10 mouse cellular contexts compared by ENCODE assay signal in the genomic region with DNA sequence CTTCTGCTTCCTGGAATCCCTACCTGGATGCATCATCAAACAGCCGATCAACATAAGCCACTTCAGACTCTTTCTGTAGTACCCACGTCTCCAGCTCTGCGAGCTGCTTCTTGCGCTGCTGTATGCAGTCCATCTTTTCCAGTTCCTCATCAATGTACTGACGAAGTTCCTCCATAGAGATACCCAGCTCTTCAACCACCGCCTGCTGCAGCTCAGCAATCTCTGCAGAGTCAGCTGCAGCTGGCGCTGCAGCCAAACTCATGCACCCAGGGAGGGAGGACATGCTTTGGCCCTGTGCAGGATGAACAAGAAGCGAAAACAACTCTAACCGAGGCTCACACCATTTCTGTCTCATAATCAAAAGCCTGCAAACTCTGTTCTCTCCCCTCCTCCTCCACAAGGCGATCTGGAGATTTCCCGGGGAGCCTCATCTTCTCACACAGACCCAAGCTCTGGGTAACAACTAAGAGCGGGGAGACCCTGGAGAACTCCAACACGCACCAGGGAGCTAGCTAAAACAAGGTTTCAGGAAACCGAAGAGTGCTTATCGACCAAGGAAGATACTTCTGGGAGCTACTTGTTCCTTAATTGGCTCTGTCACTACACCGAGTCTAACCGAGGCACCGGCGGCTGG. TPM values are rescaled to one million over a fixed set of nuclear protein-coding genes. Genes with fewer than 3 reads are reported as not detected.
DNase-seq lines count a peak whose midpoint lies in the region; ATAC-seq and TF ChIP-seq lines count a peak whose summit lies in the region.
"Not testable (repeated sequence)": the region's sequence is repeated elsewhere in the genome, so short reads cannot be mapped to it uniquely, and the experiment has no call there.
"Had no signal": no experiment of that assay in that cellular context is flagged by ENCODE, and none has a peak within 500 bp of the region (broad histone marks: within the 10 kb centered on the region; RNA-seq: fewer than 3 reads in every experiment).

No protein-coding gene starts in this region.

- H3K36me3 ChIP-seq in embryonic facial prominence, embryonic 11.5 days (replicated peaks; ENCODE audit: control insufficient read depth, insufficient read depth, low read depth, low read length); forebrain, embryonic 16.5 days (ENCODE audit: control insufficient read depth, insufficient read depth): not testable (repeated sequence)
- peaks cover 26% of the 10 kb centered on the region for H3K36me3 ChIP-seq in kidney, embryonic 14.5 days (ENCODE audit: control insufficient read depth, insufficient read depth, low read length)
- H3K36me3 ChIP-seq in liver, embryonic 13.5 days = peaks cover 28% of the 10 kb centered on the region
- peaks cover 10% of the 10 kb centered on the region; the same call in 1 of the 2 replicates for H3K36me3 ChIP-seq in midbrain, embryonic 11.5 days (ENCODE audit: control insufficient read depth, insufficient read depth, low read length)

- H3K9me3 ChIP-seq in embryonic facial prominence, embryonic 11.5 days (replicated peaks; ENCODE audit: control insufficient read depth, low read length); forebrain, embryonic 16.5 days (ENCODE audit: control insufficient read depth, low read length); kidney, embryonic 14.5 days (ENCODE audit: control insufficient read depth, low read length); liver, embryonic 13.5 days (replicated peaks); midbrain, embryonic 11.5 days (ENCODE audit: control insufficient read depth, low read length): not testable (repeated sequence)

- peak overlapping the region; percentile 49 for H3K4me3 ChIP-seq in embryonic facial prominence, embryonic 11.5 days (ENCODE audit: low read depth, low read length)
- H3K4me3 ChIP-seq in forebrain, embryonic 16.5 days (replicated peaks; ENCODE audit: low read length) = peak overlapping the region; percentile 53
- H3K4me3 ChIP-seq in kidney, embryonic 14.5 days (ENCODE audit: low read length) = peak overlapping the region; percentile 47
- peak overlapping the region; percentile 69 for H3K4me3 ChIP-seq in liver, embryonic 13.5 days (replicated peaks)
- peak overlapping the region; percentile 53 for H3K4me3 ChIP-seq in midbrain, embryonic 11.5 days (ENCODE audit: low read depth, low read length)
- H3K4me3 ChIP-seq in olfactory bulb, adult 2 months (ENCODE audit: insufficient read depth, low read depth, low read length) = peak overlapping the region; percentile 68

- not testable (repeated sequence) for ATAC-seq in embryonic facial prominence, embryonic 11.5 days (replicated peaks; ENCODE audit: insufficient number of reproducible peaks, low FRiP score, low TSS enrichment, low read depth); forebrain, embryonic 16.5 days; kidney, embryonic 14.5 days (ENCODE audit: low FRiP score, low TSS enrichment); midbrain, embryonic 11.5 days (ENCODE audit: low FRiP score)
- ATAC-seq in hematopoietic stem cell, adult 5-6 weeks (replicated peaks in 1 of 2; ENCODE audit: insufficient read depth in 1 of 2, low FRiP score in 2 of 2, low TSS enrichment in 1 of 2, low read depth in 1 of 2, poor library complexity in 2 of 2, severe bottlenecking in 2 of 2) = peak; percentile 39 to 44; a peak in 1 of 4 replicates
- ATAC-seq in liver, embryonic 13.5 days (ENCODE audit: low read depth) = 0 out of 2 replicates have a peak, but pooled peaks have one; percentile 5

- not testable (repeated sequence) for H3K4me1 ChIP-seq in embryonic facial prominence, embryonic 11.5 days (ENCODE audit: control insufficient read depth, insufficient read depth, low read length); forebrain, embryonic 16.5 days (replicated peaks; ENCODE audit: control insufficient read depth, insufficient read depth, low read length); kidney, embryonic 14.5 days (ENCODE audit: control insufficient read depth, insufficient read depth, low read length); midbrain, embryonic 11.5 days (ENCODE audit: control insufficient read depth, insufficient read depth, low read length); olfactory bulb, adult 2 months (ENCODE audit: control insufficient read depth, insufficient read depth, low read length)
- peaks cover 35% of the 10 kb centered on the region for H3K4me1 ChIP-seq in liver, embryonic 13.5 days (replicated peaks)

- not testable (repeated sequence) for H3K4me2 ChIP-seq in embryonic facial prominence, embryonic 11.5 days (ENCODE audit: low read depth, low read length)
- H3K4me2 ChIP-seq in forebrain, embryonic 16.5 days (ENCODE audit: low read length) = peak overlapping the region; percentile 47
- H3K4me2 ChIP-seq in kidney, embryonic 14.5 days (replicated peaks; ENCODE audit: low read depth, low read length) = peak overlapping the region; percentile 31; the same call in 1 of the 2 replicates
- H3K4me2 ChIP-seq in liver, embryonic 13.5 days = peak overlapping the region; percentile 67
- peak overlapping the region; percentile 33 for H3K4me2 ChIP-seq in midbrain, embryonic 11.5 days

- TF ChIP-seq CTCF in olfactory bulb, adult 2 months (IDR thresholded peaks at IDR 0.05; ENCODE audit: insufficient read depth, low read depth, low read length) = not testable (repeated sequence)

- not testable (repeated sequence) for DNase-seq in embryonic facial prominence, embryonic 11.5 days (ENCODE audit: low spot score); liver, embryonic 13.5 days; midbrain, embryonic 11.5 days (ENCODE audit: low spot score, missing footprints)

- 36% methylated on average over 6 of the region's 19 CpGs for WGBS in embryonic facial prominence, embryonic 11.5 days
- WGBS in forebrain, embryonic 16.5 days = 29% methylated on average over 9 of the region's 19 CpGs
- 32% methylated on average over 8 of the region's 19 CpGs for WGBS in kidney, embryonic 14.5 days
- WGBS in liver, embryonic 13.5 days (ENCODE audit: insufficient replicate concordance) = 19% methylated on average over 10 of the region's 19 CpGs
- WGBS in midbrain, embryonic 11.5 days = 25% methylated on average over 6 of the region's 19 CpGs
- 12% methylated on average over 11 of the region's 19 CpGs for WGBS in olfactory bulb, adult 2 months

- H3K27me3 ChIP-seq in embryonic facial prominence, embryonic 11.5 days (ENCODE audit: control insufficient read depth, insufficient read depth, low read length); forebrain, embryonic 16.5 days (replicated peaks; ENCODE audit: control insufficient read depth, insufficient read depth, low read length); kidney, embryonic 14.5 days (ENCODE audit: control insufficient read depth, insufficient read depth, low read length); liver, embryonic 13.5 days; midbrain, embryonic 11.5 days (ENCODE audit: control insufficient read depth, insufficient read depth, low read length): not testable (repeated sequence)

- H3K9ac ChIP-seq in embryonic facial prominence, embryonic 11.5 days (replicated peaks; ENCODE audit: low read length); forebrain, embryonic 16.5 days (replicated peaks; ENCODE audit: low read depth, low read length); kidney, embryonic 14.5 days (ENCODE audit: low read depth, low read length): not testable (repeated sequence)
- H3K9ac ChIP-seq in liver, embryonic 13.5 days = peak overlapping the region; percentile 76; the same call in 1 of the 2 replicates
- peak overlapping the region; percentile 59; the same call in 1 of the 2 replicates for H3K9ac ChIP-seq in midbrain, embryonic 11.5 days (ENCODE audit: low read length)

- TF ChIP-seq POLR2A in olfactory bulb, adult 2 months (IDR thresholded peaks at IDR 0.05; ENCODE audit: insufficient read depth, low read depth, low read length) = not testable (repeated sequence)

- H3K27ac ChIP-seq in embryonic facial prominence, embryonic 11.5 days (replicated peaks; ENCODE audit: low read depth, low read length); forebrain, embryonic 16.5 days (ENCODE audit: low read length); kidney, embryonic 14.5 days (ENCODE audit: low read depth, low read length); liver, embryonic 13.5 days; midbrain, embryonic 11.5 days (ENCODE audit: low read depth, low read length); olfactory bulb, adult 2 months (ENCODE audit: insufficient read depth, low read depth, low read length): not testable (repeated sequence)

RNA-seq across cellular contexts. Expression of gene Setdb1, which starts 1.0 kb away (rescaled TPM):
- 66.2 and 67.3 TPM in 2 replicates for polyA plus RNA-seq in embryonic facial prominence, embryonic 11.5 days (2014; fragmentation: Nextera tagmentation; extraction: Ambion mirVana)
- polyA plus RNA-seq in forebrain, embryonic 16.5 days (2015; fragmentation: Nextera tagmentation; extraction: Ambion mirVana) = 52.6 and 53.9 TPM in 2 replicates
- 37.0 and 46.7 TPM in 2 replicates for total RNA-seq in hematopoietic stem cell, adult 5-6 weeks (2017)
- polyA plus RNA-seq in kidney, embryonic 14.5 days (2014; fragmentation: Nextera tagmentation; extraction: Ambion mirVana) = 30.2 and 56.5 TPM in 2 replicates
- 15.9 and 20.0 TPM in 2 replicates for polyA plus RNA-seq in liver, embryonic 13.5 days (2015; fragmentation: Nextera tagmentation; extraction: Ambion mirVana)
- 60.9 and 69.3 TPM in 2 replicates for polyA plus RNA-seq in midbrain, embryonic 11.5 days (2014; fragmentation: Nextera tagmentation; extraction: Ambion mirVana)
- not detected in 2 replicates for polyA plus RNA-seq in olfactory bulb, adult 2 months (2012; ENCODE audit: insufficient read depth, insufficient read length, low replicate concordance, missing spikeins)

RNA-seq across cellular contexts. Expression of gene Cers2, which starts 41.4 kb away (rescaled TPM):
- polyA plus RNA-seq in embryonic facial prominence, embryonic 11.5 days (2014; fragmentation: Nextera tagmentation; extraction: Ambion mirVana) = 117 and 118 TPM in 2 replicates
- polyA plus RNA-seq in forebrain, embryonic 16.5 days (2015; fragmentation: Nextera tagmentation; extraction: Ambion mirVana) = 104 and 108 TPM in 2 replicates
- total RNA-seq in hematopoietic stem cell, adult 5-6 weeks (2017) = 103 and 119 TPM in 2 replicates
- 103 and 154 TPM in 2 replicates for polyA plus RNA-seq in kidney, embryonic 14.5 days (2014; fragmentation: Nextera tagmentation; extraction: Ambion mirVana)
- 113 and 125 TPM in 2 replicates for polyA plus RNA-seq in liver, embryonic 13.5 days (2015; fragmentation: Nextera tagmentation; extraction: Ambion mirVana)
- 94.1 and 97.1 TPM in 2 replicates for polyA plus RNA-seq in midbrain, embryonic 11.5 days (2014; fragmentation: Nextera tagmentation; extraction: Ambion mirVana)
- not detected in 2 replicates for polyA plus RNA-seq in olfactory bulb, adult 2 months (2012; ENCODE audit: insufficient read depth, insufficient read length, low replicate concordance, missing spikeins)

RNA-seq across cellular contexts. Expression of gene 4930558C23Rik, which starts 46.6 kb away (rescaled TPM):
- not detected in 2 replicates for polyA plus RNA-seq in embryonic facial prominence, embryonic 11.5 days (2014; fragmentation: Nextera tagmentation; extraction: Ambion mirVana)
- not detected in 2 replicates for polyA plus RNA-seq in forebrain, embryonic 16.5 days (2015; fragmentation: Nextera tagmentation; extraction: Ambion mirVana)
- total RNA-seq in hematopoietic stem cell, adult 5-6 weeks (2017) = not detected in 2 replicates
- polyA plus RNA-seq in kidney, embryonic 14.5 days (2014; fragmentation: Nextera tagmentation; extraction: Ambion mirVana) = not detected in 2 replicates
- polyA plus RNA-seq in liver, embryonic 13.5 days (2015; fragmentation: Nextera tagmentation; extraction: Ambion mirVana) = not detected in 2 replicates
- polyA plus RNA-seq in midbrain, embryonic 11.5 days (2014; fragmentation: Nextera tagmentation; extraction: Ambion mirVana) = not detected in 2 replicates
- polyA plus RNA-seq in olfactory bulb, adult 2 months (2012; ENCODE audit: insufficient read depth, insufficient read length, low replicate concordance, missing spikeins) = not detected in 2 replicates
- total RNA-seq: adrenal gland, adult 18-20 months; heart, postnatal 14 days; left cerebral cortex, adult 8-10 months had no signal

RNA-seq across cellular contexts. Expression of gene Anxa9, which starts 49.1 kb away (rescaled TPM):
- 1.5 and 1.9 TPM in 2 replicates for polyA plus RNA-seq in embryonic facial prominence, embryonic 11.5 days (2014; fragmentation: Nextera tagmentation; extraction: Ambion mirVana)
- polyA plus RNA-seq in forebrain, embryonic 16.5 days (2015; fragmentation: Nextera tagmentation; extraction: Ambion mirVana) = 0.51 and 0.86 TPM in 2 replicates
- total RNA-seq in hematopoietic stem cell, adult 5-6 weeks (2017) = 8.0 and 9.9 TPM in 2 replicates
- 3.7 and 4.3 TPM in 2 replicates for polyA plus RNA-seq in kidney, embryonic 14.5 days (2014; fragmentation: Nextera tagmentation; extraction: Ambion mirVana)
- polyA plus RNA-seq in liver, embryonic 13.5 days (2015; fragmentation: Nextera tagmentation; extraction: Ambion mirVana) = 3.0 and 3.1 TPM in 2 replicates
- polyA plus RNA-seq in midbrain, embryonic 11.5 days (2014; fragmentation: Nextera tagmentation; extraction: Ambion mirVana) = 0.87 and 1.3 TPM in 2 replicates
- polyA plus RNA-seq in olfactory bulb, adult 2 months (2012; ENCODE audit: insufficient read depth, insufficient read length, low replicate concordance, missing spikeins) = not detected in 2 replicates
